Mouse (Mus musculus): ENCODE measurements at regions not wholly inside any gene's neighbourhood (a gene's known extent, or its start where the extent isn't known, plus 50 kb on each side); places are given as distances from the start of the nearest gene placed in this dataset.

DNA sequence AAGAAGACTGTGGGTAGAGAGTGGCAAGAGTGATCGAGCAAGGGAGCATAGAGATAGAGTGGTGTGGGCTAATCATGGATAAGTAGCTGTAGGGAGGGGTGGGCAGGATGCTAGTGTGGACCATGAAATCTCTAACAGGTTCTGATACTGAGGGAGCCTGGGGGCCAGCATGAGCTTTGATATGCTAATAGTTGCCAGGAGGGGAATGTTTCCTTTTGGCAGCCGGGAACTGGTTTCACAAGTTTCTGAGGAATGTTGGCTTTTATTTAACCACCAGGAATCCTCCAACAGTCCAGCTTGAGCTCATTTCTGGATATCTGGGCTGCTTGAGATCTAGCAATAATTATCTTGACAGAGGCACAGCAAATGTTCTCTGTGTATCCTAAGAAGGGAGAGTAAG, 167.7 kb upstream of the Fggy start:
- no peak for DNase-seq (ENCODE audit: low read depth, low spot score)

DNA sequence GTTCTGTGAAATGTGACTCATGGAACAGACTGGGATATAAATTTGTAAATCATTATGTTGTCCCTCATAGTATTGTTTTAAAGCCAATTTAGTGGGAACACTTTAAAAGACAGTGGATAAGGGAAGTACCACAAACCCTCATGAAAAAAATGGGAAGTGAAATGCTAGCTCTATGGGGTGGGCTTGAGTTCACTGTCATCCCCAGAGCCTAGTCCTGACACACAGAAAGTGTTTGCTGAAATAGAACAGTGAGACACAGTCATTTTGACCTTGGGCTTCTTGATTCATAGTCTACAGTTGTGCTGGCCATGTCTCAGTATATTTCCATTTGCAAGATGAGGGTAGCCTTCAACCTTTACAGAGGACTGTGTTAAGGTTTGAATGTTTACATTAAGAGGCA, 166.8 kb upstream of the Fggy start:
- no peak for DNase-seq (ENCODE audit: low read depth, low spot score)

DNA sequence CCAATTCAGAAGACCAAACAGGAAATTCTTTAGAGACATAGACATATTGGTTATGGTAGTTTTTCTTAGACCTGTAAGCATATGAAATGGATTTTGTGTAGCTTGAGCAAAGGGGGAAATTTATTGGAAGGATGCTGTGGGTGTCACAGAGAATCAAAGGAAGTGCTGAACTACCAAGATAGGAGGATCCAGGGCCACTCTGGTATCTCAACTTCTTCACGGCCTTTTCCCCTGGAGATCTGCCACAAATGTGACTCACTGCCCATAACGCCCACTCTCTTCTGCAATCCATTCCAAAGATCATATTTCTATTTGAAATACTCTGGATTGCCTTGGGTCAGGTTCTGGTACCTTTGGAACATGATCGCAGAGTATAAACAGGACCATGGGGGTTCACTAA, 161.6 kb upstream of the Fggy start:
- DNase-seq (ENCODE audit: low read depth, low spot score), result no peak

DNA sequence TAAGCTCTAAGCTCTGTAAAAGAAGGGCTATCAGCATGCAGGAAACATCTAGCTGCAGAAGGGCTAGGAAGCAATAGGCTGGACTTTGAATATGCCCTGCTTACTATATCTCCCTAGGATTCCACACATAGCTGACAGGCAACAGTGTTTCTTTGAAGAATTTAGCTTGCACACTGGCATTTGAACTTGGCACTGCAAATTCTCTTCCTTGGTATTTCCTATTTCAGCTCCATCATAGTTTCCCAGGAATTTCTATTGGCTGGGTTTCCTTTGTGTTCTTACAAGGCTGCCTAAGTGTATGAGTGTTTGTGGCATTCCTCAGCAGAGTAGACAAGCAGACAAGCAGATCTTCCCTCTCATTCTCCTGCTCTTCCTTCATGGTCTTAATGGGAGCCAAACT, 159.0 kb upstream of the Fggy start:
- no peak for DNase-seq (ENCODE audit: low read depth, low spot score)

DNA sequence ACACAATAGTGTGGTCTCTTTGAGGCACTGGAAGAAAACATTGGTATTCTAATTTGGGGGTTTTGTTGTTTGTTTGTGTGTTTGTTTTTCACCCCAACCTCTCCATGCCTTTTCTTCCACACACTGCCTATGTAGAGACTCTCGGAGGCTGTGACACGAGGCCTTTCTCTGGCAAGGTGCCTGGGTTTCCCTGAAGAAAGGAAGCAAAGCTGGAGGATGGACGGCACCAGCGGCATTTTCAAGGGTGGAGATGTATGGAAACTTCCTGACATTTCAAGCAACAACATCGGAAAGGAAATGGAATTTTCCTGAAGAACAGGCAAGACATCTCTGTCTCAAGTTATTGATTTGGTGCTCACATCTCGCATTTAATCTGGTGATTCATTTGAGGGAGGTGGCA, 155.0 kb upstream of the Fggy start:
- DNase-seq (ENCODE audit: low read depth, low spot score), result no peak

DNA sequence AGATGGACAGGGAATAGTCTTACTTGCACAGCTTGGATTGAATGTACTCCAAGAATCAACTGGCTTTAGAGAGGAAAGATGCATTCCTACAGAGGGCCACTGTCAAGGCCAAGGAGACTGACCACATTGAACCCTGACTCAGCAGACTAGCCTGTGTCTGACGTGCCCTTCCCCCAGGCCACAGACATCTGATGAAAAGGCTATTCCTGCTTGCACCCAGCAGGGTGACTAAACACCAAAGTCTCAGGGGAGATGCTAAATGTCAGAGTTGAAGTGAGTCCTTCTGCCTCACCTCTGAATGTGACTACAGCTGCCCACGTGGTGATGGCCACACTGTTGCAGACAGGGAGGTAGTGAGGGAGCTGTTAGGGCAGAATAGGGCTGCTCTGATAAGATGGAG, 140.2 kb upstream of the Fggy start:
- DNase-seq (ENCODE audit: low read depth, low spot score), result no peak

DNA sequence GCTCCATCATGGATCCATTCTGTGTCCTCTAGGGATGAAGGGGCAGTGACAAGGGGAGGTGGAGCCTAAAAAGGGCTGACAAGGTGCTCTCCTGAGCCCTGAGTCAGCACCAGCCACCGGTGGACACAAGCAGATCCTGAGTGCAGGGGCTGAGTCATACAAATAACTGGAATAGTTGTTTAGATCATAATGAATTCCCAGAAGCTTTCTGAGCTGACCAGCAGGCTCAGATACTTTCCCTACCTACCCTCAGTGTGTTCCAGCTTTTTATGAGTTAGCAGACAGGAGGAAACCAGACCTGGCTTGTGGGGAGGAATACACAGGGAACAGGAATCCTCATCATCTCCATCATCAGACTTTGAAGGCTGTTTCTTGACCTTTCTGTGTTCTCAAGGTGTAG, 130.7 kb upstream of the Fggy start:
- DNase-seq (ENCODE audit: low read depth, low spot score), result no peak

DNA sequence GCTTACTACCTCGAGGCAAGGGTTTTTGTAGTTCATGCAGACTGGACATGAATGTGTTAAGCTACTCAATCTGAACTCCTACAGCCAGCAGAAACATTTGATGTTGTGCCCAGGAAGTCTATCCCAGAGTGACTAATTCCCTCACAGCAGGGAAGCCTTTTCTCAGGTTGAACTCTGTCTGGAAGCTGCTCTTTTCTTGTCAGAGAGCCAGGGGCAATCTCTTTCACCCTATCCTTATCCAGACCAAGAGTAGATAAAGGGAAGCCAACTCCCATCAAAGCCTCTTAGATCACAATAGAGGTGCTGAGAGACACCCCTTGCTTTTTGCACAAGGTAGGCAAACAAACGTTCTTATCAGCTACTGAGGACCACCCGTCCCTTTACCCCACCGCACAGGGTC, 122.8 kb upstream of the Fggy start:
- DNase-seq (ENCODE audit: low read depth, low spot score), result no peak

DNA sequence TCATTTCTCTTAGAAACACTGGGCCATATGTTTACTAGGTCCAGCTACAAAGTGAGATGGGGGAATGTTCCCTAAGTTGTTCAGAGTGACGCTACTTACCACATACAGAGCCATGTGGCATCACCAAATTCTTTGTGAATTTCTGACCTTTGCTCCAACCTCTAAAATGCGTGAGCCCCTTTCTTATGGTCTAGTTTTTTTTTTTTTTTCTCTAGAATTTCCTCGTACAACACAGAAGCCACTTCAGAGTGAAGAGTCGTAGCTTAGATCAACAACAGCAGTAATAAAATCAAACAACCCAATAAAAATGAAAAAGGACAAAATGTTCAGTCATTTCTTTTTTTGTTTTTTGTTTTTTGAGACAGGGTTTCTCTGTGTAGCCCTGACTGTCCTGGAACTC, 122.2 kb upstream of the Fggy start:
- DNase-seq (ENCODE audit: low read depth, low spot score), result no peak

DNA sequence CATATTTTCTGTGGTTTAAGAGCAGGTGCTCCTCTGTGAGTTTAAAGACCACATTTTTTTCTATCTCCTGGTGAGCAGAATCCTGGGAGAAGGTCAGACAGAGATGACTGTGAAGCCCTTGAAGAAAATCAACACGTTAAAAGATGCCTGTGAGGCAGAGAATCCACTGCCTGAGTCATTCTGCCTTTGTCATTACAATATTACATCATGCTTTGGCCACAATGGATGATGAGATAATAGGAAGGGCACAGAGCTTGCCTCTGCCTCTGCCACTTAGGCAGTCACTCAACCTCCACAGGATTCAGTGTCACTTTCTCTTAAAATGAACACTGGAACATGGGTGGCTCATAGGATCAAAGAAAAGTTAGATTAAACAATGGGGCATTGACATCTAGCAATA, 117.5 kb upstream of the Fggy start:
- DNase-seq (ENCODE audit: low read depth, low spot score), result no peak

DNA sequence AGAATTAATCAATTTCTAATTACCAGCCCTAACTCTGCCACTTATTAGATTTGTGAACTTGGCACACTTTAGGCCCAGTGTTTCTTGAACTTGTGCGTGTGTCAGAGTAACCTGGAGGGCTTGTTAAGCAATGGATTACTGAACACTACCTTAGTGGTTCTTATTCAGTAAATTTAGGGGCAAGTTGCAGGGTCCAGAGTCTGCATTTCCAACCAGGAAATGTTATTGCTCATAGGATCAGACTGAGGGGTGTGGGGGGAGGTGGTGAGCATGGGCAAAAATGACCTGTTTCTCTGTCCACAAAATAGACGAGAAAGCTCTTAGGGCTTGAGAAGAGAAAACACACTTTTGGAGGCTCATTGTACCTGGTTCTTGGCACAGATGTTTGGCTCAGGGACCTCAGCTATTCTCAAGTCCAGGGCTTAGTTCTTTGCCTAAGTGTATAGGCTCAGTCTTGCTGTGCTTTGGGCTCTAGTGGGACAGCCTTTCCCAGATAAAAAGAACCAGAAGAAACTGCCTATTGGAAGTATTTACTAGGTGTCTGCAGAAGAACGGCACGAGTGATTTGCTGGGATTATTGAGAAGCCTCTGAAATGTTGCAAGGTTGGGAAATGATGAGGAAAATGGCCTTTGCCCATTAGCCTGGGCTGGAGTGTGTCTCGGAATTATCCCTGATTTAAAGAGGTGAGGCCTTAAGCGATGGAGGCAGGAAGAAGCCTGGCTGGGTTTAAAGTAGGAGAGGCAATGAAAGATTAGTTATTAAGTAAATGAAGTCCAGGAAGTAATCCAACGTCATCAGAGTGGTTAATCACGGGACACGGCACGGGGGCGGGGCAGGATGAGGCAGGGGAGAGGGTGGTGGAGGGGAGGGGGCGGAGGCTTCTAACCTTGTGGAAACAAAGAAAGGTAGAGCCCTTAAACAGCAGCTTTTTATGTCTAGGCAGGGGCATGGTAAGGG, 113.2 kb upstream of the Fggy start:
- no peak for DNase-seq (ENCODE audit: low read depth, low spot score)

DNA sequence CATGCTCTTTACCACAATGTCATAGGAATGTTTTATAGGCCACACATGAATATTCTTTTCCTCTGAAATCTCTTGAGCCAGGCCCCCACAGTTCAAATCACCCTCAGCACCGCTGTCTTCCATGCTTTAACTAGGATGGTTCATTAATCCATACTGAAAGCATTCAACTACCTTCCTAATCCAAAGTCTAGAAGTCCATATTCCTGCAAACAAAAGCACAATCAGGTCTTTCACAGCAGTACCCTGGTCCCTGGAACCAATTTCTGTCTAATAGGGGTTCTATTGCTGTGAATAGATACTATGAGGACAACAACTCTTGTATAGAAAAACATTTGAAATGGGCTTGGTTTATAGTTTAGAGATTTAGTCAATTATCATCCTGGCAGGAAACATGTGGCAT, 107.0 kb upstream of the Fggy start:
- DNase-seq (ENCODE audit: low read depth, low spot score), result no peak

DNA sequence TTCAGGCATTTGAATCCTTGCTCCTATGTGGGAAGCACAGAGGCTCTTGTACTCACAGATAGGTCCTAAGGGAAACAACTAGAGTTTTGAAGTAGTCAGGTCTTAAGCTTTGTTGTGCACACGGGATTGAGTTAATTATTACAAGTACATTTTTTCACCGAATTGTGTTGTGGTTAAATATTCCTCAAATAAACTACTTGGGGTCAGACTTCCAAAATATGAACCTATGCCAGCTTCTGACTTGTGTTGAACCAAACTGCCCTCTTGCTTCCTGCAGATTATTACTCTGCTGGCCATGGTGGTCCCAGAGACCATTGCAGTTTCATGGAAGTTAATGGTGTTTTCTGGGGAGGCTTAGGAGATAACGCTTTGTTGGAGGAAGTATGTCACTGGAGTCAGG, 105.5 kb upstream of the Fggy start:
- DNase-seq (ENCODE audit: low read depth, low spot score), result no peak

DNA sequence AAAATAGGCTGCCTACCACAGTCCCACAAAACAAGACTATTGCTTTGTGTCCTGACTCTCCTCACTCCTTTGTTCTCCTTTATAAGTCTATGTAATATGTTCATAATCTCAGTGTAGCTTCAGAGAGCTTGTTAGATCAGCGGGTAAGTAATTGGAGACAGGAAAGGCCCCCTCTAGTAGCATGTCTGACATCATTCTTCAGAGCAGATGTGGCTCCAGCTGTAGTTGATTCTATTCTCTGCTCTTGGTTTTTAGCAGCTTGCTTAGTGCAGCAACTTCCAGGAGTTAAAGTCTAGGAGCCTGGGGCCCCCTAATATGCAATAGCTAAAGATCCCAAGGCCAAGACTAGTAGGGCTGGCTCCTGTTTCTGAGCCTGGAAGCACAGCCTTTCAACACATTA, 101.0 kb upstream of the Fggy start:
- DNase-seq (ENCODE audit: low read depth, low spot score), result no peak

DNA sequence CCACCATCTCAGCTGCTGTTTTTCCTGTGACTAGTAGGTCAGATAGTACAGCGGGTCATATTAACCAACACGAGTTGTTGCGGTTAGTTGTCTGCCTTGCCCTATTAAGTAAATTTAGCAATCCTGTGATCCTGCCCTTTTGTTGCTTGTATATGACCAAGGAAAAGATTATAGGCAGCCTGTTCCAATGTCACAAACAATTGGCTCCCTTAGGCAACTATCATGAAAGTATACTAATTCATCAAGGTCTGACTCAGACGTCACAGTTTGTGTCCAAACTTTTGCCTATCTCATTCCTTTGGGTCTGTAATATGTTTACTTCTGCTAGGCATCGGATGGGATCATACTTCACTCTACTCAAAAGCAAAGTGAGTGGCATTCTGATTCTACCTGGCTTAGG, 100.4 kb upstream of the Fggy start:
- DNase-seq (ENCODE audit: low read depth, low spot score), result no peak

DNA sequence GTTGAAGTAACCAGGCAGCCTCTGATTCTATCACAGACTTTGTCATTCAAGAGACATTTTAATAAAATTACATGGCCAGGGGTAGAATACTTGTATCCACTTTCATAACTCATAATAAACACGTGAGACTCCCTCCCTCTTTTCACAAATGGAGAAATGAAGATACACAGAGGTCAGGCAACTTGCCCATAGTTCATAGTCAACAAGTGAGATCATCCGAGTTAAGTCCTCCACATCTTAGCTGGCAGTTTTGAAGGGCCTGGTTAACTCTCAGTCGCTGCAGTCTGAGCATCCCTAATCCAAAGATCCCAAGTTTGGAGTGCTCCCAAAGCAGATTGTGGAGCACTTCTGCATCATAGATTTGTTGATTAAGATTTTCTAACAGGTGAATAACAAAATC, 94.8 kb upstream of the Fggy start:
- DNase-seq (ENCODE audit: low read depth, low spot score), result no peak

DNA sequence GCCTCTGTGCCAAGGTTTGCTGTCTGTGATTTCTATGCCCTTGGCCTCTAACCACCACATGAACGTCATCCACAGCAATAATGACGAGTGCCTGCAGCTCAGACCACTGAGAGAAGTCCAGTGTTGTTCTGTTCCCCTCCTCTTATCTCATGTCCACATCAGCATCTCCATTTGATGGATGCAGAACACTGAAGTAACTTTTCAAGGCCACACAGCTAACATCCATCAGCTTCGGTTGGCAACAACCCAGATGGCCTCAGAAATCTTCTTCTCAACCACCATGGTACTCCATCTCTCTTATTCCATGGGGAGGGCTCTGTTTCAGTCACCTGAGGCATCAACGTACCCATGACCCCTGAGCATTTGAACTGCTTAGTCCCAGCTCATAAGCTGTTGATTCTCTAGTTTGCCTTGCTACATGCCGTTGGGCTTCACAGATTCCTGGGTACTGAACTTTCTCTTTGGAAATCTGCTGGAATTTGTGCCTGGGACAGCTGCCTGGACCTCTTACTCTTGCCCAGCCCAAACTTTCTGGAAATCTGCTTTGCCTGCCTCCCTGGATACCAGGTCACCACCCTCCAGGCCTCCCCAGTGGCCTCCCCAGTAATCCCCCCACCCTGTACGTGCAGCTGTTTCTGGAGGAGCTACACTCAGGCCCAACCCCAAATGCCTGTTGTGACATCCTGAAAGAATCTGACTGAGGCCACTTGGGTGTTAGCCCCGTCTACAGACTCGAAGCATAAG, 94.1 kb upstream of the Fggy start:
- no peak for DNase-seq (ENCODE audit: low read depth, low spot score)

DNA sequence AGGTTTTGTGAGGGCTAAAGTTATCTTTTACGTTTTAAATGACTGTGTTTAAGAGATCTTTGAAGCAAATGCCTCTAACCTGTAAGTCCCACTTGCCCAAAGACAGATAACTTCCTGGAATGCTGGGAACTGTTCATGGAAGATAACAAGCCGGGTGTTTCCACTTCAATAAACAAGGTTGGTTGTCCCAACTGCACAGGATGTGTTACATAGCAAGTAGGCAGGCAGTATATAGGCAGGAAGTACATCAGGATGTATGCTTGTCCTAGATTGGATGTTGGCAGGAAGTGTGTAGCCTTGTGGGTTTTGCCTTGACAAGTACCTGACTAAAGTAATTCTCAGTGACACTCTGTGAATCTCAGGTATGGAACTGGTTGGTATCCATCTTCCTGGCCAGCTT, 90.7 kb upstream of the Fggy start:
- DNase-seq (ENCODE audit: low read depth, low spot score), result no peak

DNA sequence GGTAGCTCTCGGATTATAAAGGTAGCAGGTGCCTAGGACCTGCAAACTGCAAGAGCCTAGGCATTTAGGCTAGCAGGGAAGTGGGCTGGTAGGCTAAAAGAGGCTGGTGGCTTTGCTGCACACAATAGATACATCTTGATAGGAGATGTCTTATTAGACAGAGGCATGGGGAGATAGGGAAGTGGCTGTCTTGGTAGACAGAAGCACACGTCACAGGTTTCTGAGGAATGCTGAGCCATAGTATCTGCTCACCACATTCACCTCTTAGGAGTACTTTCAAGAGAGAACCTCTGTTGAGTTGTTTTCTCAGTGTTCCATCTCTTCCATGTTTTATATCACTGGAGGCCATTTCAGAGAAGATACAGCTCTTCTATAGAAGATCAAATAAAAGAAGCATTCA, 89.8 kb upstream of the Fggy start:
- no peak for DNase-seq (ENCODE audit: low read depth, low spot score)

DNA sequence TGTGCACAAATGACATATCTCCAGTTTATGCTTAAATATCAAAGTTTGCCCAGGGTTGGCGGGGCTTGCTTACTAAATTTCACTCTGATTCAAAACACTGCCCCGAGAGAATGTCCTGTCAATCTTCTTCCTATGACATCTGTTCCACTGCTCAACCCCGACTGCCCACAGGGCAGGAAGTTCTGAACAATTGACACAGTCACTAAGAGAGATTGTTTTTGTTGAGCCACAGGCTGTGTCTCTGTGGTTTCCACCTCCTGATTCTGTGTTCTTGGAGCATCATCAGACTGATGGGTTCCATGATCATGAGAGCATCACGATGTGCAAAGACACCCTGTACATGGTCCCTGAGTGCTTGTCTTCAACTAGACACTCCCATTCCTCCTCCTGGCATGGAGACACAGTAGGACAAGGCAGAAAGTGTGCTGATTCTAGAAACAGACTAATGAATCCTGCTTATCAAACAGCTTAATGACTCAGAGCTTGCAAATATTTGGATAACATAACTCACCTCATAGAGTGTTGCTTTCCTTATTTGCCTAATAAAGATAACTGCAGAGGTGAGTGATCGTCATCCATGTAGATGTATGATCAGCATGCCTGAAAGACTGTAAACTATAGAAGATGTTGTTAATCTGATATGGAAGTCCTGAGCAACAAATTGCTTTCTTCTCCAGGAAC, 82.4 kb upstream of the Fggy start:
- no peak for DNase-seq (ENCODE audit: low read depth, low spot score)

DNA sequence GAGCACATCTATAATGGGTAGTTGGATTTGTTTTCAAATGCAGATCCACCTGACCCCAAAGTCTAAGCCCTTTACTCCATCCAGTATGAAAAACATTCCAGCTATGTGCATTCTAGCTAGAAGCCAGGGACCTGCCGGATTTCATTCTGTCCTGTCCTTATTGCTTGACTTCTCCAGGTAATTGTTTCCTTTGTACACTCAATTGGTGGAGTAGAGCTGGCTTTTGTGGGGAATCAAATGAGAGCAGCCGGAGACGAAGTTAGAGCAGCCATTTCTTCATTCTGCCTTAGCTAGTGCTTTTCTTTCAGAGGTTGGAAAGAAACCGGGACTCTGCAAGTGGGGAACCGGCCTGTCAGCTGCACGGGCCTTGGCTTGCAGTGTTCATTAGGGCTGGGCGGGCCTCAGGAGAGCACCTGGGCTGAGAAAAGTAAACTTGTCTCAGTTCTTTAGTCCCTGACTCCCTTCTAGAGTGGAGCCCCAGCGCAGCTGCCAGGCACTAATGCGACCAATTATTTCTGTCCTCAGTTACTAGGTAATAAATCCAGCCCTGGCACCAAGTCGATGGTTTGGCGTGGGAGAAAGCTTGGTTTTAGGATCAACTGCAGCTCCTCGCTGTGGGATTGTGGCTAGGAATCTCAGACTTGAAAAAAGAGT, 81.1 kb upstream of the Fggy start:
- DNase-seq (ENCODE audit: low read depth, low spot score), result no peak

DNA sequence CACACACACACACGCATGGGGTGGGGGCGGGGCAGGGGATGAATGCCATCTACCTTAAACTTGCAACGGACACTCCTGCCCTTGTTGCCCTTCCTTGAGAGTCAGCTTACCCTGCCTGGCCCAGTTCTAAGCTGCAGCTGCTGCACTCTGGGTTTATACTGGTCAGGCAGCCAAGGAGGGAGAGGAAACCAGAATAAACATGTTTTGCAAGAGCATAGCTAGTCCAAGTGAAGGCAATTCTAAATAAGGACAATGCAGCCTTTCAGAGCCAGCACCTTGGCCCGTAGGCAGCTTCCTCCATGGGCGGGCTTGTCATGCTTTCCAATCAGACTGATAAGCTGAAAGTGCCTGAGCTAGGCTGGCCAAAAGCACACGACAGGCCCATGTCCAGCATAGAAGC, 73.7 kb upstream of the Fggy start:
- DNase-seq (ENCODE audit: low read depth, low spot score), result no peak

Data from A20 (cell line).